Mouse (Mus musculus) small intestine, adult 2 months (tissue): ENCODE results near the gene Larp4b.

ENCODE experiments used
- CTCF ChIP-seq: fragments of 200-500 bp; IDR thresholded peaks from 2 replicates; pipeline ENCODE4 v1.5.1; 2012; ENCODE audit warnings: low read depth, mild to moderate bottlenecking, control low read depth, inconsistent platforms, low read length, moderate library complexity, mixed read lengths; ENCODE audit not compliant: insufficient replicate concordance, insufficient read length; ENCODE audit errors: extremely low read depth
- POLR2A ChIP-seq: fragments of 200-500 bp; IDR thresholded peaks from 2 replicates; pipeline ENCODE4 v1.6.1; 2012; ENCODE audit warnings: low read depth, mild to moderate bottlenecking, control low read depth, inconsistent platforms, low read length, moderate library complexity

- TF ChIP-seq POLR2A (no peak), CTCF (no peak)
These were observed 57.4 kb downstream of the Larp4b start for GRCm38 (mm10) chr13:9151100-9151499.
